Mouse (Mus musculus) limb, embryonic 13.5 days (tissue): ENCODE data around the gene Ttll7. TPM values are rescaled to one million over a fixed set of nuclear protein-coding genes. Genes with fewer than 3 reads are reported as not detected.
A peak's percentile ranks its signal among the peaks of the same experiment; 100 is the strongest.

ENCODE experiments used
- ATAC-seq: fragments of 200-750 bp; cut with Nextera tagmentation; 2 replicates; pipeline ENCODE4 v1.8.0; 2017; ENCODE audit warnings: low read depth, moderate number of reproducible peaks, moderate TSS enrichment; ENCODE audit not compliant: low FRiP score
- H3K27ac ChIP-seq: fragments of 300-500 bp; sonication (generic); 2 replicates; pipeline ENCODE4 v1.5.1; 2015; ENCODE audit warnings: inconsistent platforms, mild to moderate bottlenecking, moderate library complexity
- H3K27me3 ChIP-seq: fragments of 300-500 bp; sonication (generic); 2 replicates; pipeline ENCODE4 v1.6.1; 2015; ENCODE audit warnings: mild to moderate bottlenecking, inconsistent platforms
- H3K36me3 ChIP-seq: fragments of 300-500 bp; sonication (generic); 2 replicates; pipeline ENCODE4 v1.6.1; 2015; ENCODE audit warnings: inconsistent platforms, mild to moderate bottlenecking, moderate library complexity
- H3K4me1 ChIP-seq: fragments of 300-500 bp; sonication (generic); 2 replicates; pipeline ENCODE4 v1.6.1; 2015; ENCODE audit warnings: inconsistent platforms
- H3K4me2 ChIP-seq: fragments of 300-500 bp; sonication (generic); replicated peaks from 2 replicates; pipeline ENCODE4 v1.6.1; 2015; ENCODE audit warnings: inconsistent platforms, mild to moderate bottlenecking, moderate library complexity
- H3K4me3 ChIP-seq: fragments of 300-500 bp; sonication (generic); 2 replicates; pipeline ENCODE4 v1.5.1; 2015; ENCODE audit warnings: moderate library complexity, mild to moderate bottlenecking, inconsistent platforms
- H3K9ac ChIP-seq: fragments of 300-500 bp; sonication (generic); 2 replicates; pipeline ENCODE4 v1.6.1; 2015; ENCODE audit warnings: mild to moderate bottlenecking, inconsistent platforms
- H3K9me3 ChIP-seq: fragments of 300-500 bp; sonication (generic); 2 replicates; pipeline ENCODE4 v1.6.1; 2016; ENCODE audit warnings: inconsistent platforms
- WGBS: fragments of 180-500 bp; shearing (Covaris S2); methylation state at CpG from one replicate; pipeline ENCODE4 v1.1.7; 2015; 5-methylcytosine and 5-hydroxymethylcytosine counted together
- polyA plus RNA-seq: library from polyadenylated mRNA; unstranded; fragments of >200 nt; fragmentation: Nextera tagmentation; extraction: Ambion mirVana; gene quantifications from 2 replicates; pipeline ENCODE4 v1.2.1, GENCODE M21; 2015

Gene Ttll7
- polyA plus RNA-seq, 1 experiment from 2014 or later: 2.5 TPM

DNA sequence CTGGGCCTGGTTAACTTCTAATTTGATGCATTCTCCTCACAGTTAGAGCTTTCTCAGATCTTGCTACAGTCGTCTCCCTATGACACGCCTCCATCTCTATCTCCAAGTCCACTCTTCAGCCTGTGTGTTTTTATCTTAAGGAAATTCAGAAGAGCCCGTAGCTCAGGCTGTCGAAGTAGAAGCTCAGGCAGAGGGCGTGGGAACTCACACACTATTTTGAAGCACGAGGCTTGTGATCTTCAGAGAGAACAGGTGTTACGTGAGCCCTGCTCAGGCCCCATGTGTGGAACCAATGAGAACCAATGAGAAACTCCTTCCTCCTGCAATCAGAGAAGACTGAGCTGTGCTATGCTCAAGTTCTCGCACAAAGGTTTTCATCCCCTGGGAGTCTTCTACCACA lies 65.7 kb downstream of the Ttll7 start:
- no peak overlapping the region for H3K4me3 ChIP-seq
- no peak overlapping the region for H3K27ac ChIP-seq
- H3K4me2 ChIP-seq: no peak overlapping the region
- 53% methylated on average over 8 of the region's 8 CpGs for WGBS
- H3K27me3 ChIP-seq: peaks cover 9% of the 10 kb centered on the region; the same call in 1 of the 2 replicates
- no peak overlapping the region for H3K9ac ChIP-seq
- no peaks in the 10 kb centered on the region for H3K36me3 ChIP-seq
- H3K9me3 ChIP-seq: no peaks in the 10 kb centered on the region
- 0 out of 2 replicates have a peak, but pooled peaks have one; percentile 19 for ATAC-seq
- H3K4me1 ChIP-seq: peaks cover 7% of the 10 kb centered on the region; the same call in 1 of the 2 replicates

DNA sequence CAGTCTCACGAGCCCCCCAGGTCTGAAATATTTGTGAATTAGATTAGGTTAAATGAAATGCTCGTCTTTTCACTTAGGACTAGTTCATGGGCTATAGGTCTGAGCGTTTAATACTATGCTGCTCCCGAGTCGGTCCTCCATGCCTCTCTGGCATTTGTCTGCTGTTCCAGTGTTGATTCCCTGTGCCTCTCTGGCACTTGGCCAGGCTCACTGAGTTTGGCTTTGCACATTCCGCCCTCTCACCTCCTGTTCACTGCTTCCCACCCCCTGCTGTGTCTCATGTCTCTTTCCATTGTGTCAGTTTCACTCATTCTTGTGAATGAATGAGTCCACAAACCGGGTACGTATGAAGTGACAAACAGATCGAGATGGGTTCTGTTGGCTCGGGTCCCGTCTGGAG lies 66.2 kb downstream of the Ttll7 start:
- WGBS: 81% methylated on average over 11 of the region's 11 CpGs
- Histone ChIP-seq H3K4me3 (no peak overlapping the region), H3K9me3 (no peaks in the 10 kb centered on the region), H3K27me3 (peaks cover 9% of the 10 kb centered on the region; the same call in 1 of the 2 replicates), H3K27ac (no peak overlapping the region), H3K4me1 (peaks cover 7% of the 10 kb centered on the region; the same call in 1 of the 2 replicates), H3K36me3 (no peaks in the 10 kb centered on the region), H3K9ac (no peak overlapping the region), H3K4me2 (no peak overlapping the region)
- 0 out of 2 replicates have a peak, but pooled peaks have one; percentile 15 for ATAC-seq

DNA sequence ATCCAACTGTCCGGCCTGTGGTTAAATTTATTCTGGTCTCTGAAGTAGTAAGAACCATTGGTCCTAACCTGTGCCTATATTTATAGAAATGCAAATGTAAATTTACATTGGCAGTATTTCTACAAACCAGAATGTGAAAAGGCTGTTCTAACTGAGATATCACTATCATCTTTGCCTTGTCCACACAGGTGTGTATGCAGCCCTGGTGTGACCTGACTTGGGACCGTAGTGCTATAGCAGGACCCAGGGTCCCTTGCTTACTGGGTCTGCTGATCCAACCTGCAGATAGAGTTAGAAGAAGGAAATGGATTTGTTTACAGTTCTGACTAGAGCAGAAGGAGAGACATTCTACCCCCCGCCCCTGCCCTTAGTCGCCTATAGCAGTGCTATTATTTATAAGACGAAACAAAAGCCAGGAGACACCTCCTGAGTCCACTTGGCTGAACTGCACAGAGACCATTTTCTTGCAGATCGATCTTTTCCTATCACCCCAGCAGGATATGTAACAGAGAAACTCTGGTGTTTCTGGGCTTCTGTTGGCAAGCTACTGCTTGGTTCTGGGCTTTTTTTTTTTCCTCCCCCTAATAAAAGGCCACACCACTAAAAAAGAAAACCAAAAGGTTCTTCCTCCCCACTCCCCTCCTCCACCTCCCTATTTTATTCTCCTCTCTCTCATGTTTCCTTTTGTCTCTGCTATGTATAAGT lies 75.3 kb downstream of the Ttll7 start:
- 89% methylated on average over 6 of the region's 6 CpGs for WGBS
- no peaks in the 10 kb centered on the region; the same call in 1 of the 2 replicates for H3K36me3 ChIP-seq
- H3K4me3 ChIP-seq: no peak overlapping the region

DNA sequence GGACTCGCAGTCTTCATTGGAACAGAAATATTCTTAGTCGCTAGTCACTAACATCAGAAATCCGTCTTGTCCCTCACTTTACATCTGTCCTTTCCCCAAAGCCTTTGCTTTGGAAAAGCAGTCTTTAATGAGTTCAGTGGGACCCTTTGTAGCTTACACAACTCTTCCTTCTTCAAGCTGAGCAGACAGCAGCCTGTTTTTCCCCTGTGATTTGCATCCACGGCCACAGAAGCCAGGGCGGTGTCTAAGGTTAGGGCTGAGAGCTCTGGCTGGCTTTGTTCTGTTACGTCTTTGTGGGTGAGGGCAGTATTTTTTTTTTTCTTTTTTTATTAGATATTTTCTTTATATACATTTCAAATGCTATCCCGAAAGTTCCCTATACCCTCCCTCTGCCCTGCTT lies 76.0 kb downstream of the Ttll7 start:
- Histone ChIP-seq H3K9ac (no peak overlapping the region), H3K4me1 (no peaks in the 10 kb centered on the region), H3K9me3 (no peaks in the 10 kb centered on the region), H3K27me3 (no peaks in the 10 kb centered on the region), H3K4me2 (no peak overlapping the region), H3K36me3 (no peaks in the 10 kb centered on the region; the same call in 1 of the 2 replicates), H3K4me3 (no peak overlapping the region), H3K27ac (no peak overlapping the region)
- no peak for ATAC-seq
- 87% methylated on average over 7 of the region's 7 CpGs for WGBS

More for the DNA sequence above, 75.3 kb downstream of the Ttll7 start:
- ATAC-seq: no peak
- Histone ChIP-seq H3K9me3 (no peaks in the 10 kb centered on the region), H3K9ac (no peak overlapping the region), H3K4me1 (no peaks in the 10 kb centered on the region), H3K27ac (no peak overlapping the region), H3K27me3 (no peaks in the 10 kb centered on the region), H3K4me2 (no peak overlapping the region)

DNA sequence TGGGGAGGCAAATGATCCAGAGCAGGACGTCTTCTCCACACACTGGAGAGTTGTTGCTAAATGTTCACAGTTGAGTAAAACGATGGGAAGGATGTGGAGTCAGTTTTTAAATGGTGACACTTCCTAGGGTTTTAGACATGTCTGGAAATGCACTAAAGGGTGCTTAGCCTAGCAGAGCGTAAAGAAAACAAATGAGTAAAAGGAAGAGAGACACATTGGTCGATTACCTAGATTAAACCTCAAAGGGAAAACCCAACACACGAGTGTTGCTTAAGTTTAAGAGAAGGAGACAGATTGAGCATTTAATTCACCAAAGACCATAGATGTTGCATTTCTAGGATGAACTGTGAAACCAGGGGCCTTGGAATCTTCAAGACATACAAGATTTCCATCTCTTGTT lies 76.8 kb downstream of the Ttll7 start:
- 84% methylated on average over 5 of the region's 5 CpGs for WGBS
- ATAC-seq: no peak
- Histone ChIP-seq H3K4me1 (no peaks in the 10 kb centered on the region), H3K4me3 (no peak overlapping the region), H3K4me2 (no peak overlapping the region), H3K9me3 (no peaks in the 10 kb centered on the region), H3K27me3 (no peaks in the 10 kb centered on the region), H3K36me3 (no peaks in the 10 kb centered on the region; the same call in 1 of the 2 replicates), H3K9ac (no peak overlapping the region), H3K27ac (no peak overlapping the region)

DNA sequence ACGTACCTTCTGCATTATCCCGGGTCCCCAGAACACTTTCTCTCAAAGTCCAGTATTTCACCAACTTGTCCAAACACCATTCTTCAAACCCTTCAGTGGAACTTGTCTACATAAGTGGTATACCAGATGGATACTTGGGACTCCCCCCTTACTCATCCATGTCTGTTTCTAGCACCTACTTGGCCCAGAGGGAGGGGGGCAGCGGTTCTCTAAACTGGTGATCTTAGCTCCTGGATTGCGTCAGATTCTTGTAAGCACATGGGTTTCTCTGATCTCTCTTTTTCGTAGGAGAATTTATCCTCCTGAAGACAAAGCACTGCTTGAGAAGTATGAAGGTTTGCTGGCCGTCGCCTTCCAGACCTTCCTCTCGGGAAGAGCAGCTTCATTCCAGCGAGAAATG lies 79.0 kb downstream of the Ttll7 start:
- H3K4me1 ChIP-seq: no peaks in the 10 kb centered on the region
- no peak overlapping the region for H3K27ac ChIP-seq
- WGBS: 91% methylated on average over 9 of the region's 9 CpGs
- H3K9me3 ChIP-seq: 0 out of 2 replicates have a peak, but pooled peaks cover 4% of the 10 kb centered on the region
- H3K36me3 ChIP-seq: peaks cover 5% of the 10 kb centered on the region
- no peak overlapping the region for H3K9ac ChIP-seq
- no peak overlapping the region for H3K4me3 ChIP-seq
- no peak for ATAC-seq
- no peaks in the 10 kb centered on the region for H3K27me3 ChIP-seq
- no peak overlapping the region for H3K4me2 ChIP-seq

DNA sequence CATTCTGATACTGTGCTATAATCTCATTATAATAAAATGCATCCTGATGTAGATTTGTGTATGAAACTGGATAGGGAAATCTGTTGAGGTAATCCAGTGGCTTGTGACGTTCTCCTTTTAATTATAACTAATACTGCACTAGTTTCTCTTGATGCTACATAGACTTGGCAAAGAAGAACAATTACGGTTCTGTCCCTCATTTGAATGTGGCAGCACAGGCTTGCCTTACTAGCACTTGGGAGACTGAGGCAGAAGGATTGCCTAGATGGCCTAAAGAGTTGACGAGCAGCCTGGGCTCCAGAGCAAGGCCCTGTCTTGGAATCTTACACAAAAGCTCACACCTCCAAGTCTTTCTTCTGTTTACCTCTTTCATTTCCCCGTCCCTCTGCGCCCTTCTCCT lies 80.3 kb downstream of the Ttll7 start:
- Histone ChIP-seq H3K27ac (no peak overlapping the region), H3K36me3 (peaks cover 5% of the 10 kb centered on the region), H3K4me1 (no peaks in the 10 kb centered on the region), H3K9ac (no peak overlapping the region), H3K4me3 (no peak overlapping the region), H3K9me3 (0 out of 2 replicates have a peak, but pooled peaks cover 4% of the 10 kb centered on the region), H3K27me3 (no peaks in the 10 kb centered on the region), H3K4me2 (no peak overlapping the region)
- WGBS: 82% methylated on average over 5 of the region's 5 CpGs
- ATAC-seq: no peak

DNA sequence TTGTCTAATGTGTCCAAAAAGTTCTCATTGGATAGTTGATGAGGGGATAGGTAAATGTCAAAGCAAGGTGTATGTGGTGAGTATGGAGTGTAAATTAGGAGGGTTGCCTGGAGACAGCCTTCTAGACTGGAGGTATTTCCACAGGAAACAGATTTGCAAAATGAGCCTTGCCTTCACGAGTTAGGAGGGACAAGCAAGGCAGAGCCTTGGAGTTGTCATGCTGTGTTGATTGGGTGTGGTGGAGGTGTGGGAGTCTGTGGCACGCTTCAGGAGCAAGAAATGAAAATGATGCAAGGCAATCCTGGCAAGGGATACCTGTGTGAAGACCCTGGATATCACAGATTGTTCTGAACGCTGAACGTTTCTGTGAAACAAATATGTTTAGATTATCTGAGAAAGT lies 84.7 kb downstream of the Ttll7 start:
- H3K4me1 ChIP-seq: 0 out of 2 replicates have a peak, but pooled peaks cover 4% of the 10 kb centered on the region
- H3K9ac ChIP-seq: no peak overlapping the region
- H3K4me2 ChIP-seq: no peak overlapping the region
- H3K27me3 ChIP-seq: no peaks in the 10 kb centered on the region
- WGBS: 76% methylated on average over 4 of the region's 4 CpGs
- H3K4me3 ChIP-seq: no peak overlapping the region
- 0 out of 2 replicates have a peak, but pooled peaks cover 4% of the 10 kb centered on the region for H3K9me3 ChIP-seq
- H3K27ac ChIP-seq: no peak overlapping the region
- ATAC-seq: no peak
- peaks cover 5% of the 10 kb centered on the region for H3K36me3 ChIP-seq

DNA sequence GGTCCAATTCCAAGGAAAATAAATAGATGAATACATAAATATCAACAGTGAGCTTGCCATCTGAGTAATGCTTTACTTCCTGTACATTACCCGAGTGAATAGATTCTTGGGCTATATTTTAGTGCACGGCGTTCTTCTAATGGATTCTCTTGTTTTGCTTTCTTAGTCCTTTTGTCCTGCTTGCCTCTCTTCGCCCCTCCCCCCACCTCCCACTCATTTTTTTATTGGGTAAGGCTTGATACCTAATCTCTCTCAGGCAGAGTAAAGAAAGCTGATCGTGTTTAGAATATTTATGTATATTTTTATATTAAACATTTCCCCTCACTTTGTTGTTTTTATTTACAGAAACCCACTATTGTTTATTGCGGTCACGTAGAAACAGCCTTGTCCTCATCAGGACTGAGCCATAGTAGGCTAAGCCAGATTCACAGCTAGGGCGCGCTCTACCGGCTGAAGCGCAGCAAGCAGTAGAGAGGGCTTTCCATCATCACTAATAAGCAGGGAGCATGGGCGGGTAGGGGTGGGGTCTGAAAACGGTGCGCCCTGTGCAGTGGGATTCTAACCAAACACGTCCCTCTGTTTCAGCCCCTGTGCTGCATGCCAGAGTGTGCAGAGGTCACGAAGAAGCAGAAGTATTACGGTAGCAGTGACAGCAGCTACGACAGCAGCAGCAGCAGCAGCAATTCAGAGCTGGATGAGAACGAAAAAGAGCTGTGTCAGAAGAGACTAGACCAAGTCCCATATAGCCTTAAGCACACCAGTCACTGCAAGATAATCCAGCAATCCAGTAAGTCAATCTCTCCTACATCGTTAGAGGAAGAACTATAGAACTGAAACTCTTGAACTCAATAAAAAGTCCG lies 87.5 kb downstream of the Ttll7 start:
- peak; percentile 67; the same call in 1 of the 2 replicates for ATAC-seq
- Histone ChIP-seq H3K36me3 (peaks cover 5% of the 10 kb centered on the region), H3K27ac (no peak overlapping the region), H3K27me3 (no peaks in the 10 kb centered on the region), H3K4me1 (0 out of 2 replicates have a peak, but pooled peaks cover 4% of the 10 kb centered on the region), H3K4me3 (no peak overlapping the region), H3K9me3 (0 out of 2 replicates have a peak, but pooled peaks cover 4% of the 10 kb centered on the region), H3K4me2 (peak overlapping the region; percentile 46), H3K9ac (no peak overlapping the region)
- 30% methylated on average over 21 of the region's 21 CpGs for WGBS

DNA sequence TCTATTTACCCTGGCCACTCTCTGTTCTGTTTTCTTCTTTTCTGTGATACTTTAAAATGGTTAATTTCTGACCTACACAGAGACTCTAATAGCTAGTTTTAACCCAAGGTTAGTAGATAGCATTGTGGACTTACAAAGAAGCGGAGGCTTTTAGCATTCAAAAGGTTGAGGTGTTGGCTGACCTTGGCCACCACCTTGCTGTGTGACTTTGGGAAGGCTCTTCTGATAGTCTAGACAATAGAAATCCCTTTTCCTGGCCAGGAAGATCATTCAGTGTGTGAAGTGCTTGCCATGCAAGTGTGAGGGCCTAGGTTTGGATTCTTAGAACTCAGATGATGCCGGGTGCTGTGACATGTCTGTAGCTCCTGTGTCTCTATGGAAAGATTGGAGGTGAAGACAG lies 90.9 kb downstream of the Ttll7 start:
- Histone ChIP-seq H3K9ac (no peak overlapping the region), H3K4me1 (0 out of 2 replicates have a peak, but pooled peaks cover 4% of the 10 kb centered on the region), H3K4me3 (no peak overlapping the region), H3K9me3 (no peaks in the 10 kb centered on the region), H3K36me3 (no peaks in the 10 kb centered on the region), H3K4me2 (no peak overlapping the region), H3K27ac (no peak overlapping the region), H3K27me3 (no peaks in the 10 kb centered on the region)
- ATAC-seq: no peak
- 97% methylated on average over 2 of the region's 2 CpGs for WGBS

DNA sequence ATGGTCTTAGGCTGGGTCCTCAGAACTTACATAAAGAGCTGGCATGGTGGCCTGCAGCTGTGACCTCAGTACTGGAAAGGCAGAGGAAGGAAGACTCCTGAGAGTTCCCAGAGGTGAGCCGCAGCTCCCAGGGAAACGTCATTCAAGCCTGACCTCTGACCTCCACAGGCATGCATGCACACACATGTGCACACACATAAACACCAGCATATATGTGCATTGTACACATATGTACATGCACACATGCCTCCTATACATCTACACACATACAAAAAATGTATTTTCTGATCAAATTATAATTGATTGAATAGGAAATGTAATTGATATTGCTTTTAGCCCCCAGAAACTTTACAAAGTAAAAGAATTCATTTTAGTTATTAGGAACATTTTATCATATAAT lies 93.2 kb downstream of the Ttll7 start:
- H3K9me3 ChIP-seq: no peaks in the 10 kb centered on the region
- H3K36me3 ChIP-seq: no peaks in the 10 kb centered on the region
- H3K27ac ChIP-seq: no peak overlapping the region
- no peak for ATAC-seq
- no peaks in the 10 kb centered on the region for H3K27me3 ChIP-seq
- no peaks in the 10 kb centered on the region for H3K4me1 ChIP-seq
- H3K4me3 ChIP-seq: no peak overlapping the region
- H3K9ac ChIP-seq: no peak overlapping the region
- WGBS: 40% methylated on average over 2 of the region's 2 CpGs
- no peak overlapping the region for H3K4me2 ChIP-seq

DNA sequence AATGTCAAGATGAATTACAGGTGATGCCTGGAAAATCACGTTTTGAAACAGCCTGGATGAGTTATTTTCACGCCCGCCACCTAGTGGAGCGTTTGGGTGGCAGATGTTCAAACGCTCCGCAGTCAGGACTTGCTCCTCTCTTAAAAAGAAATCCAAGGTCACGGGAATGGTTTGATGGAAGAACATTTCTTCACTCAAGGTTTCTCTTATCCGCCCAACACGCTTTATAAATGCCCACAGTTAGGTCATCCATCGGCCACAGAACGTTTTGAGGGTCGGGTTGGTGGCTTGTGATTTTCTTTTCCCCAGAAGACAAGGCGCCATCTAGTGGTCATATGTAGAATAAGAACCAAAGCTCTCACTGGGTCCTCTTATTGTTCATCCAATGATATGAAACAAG lies 93.7 kb downstream of the Ttll7 start:
- Histone ChIP-seq H3K9ac (peak overlapping the region; percentile 36; the same call in 1 of the 2 replicates), H3K27ac (no peak overlapping the region), H3K4me1 (no peaks in the 10 kb centered on the region), H3K9me3 (no peaks in the 10 kb centered on the region), H3K4me3 (peak overlapping the region; percentile 46), H3K27me3 (no peaks in the 10 kb centered on the region), H3K36me3 (no peaks in the 10 kb centered on the region), H3K4me2 (peak overlapping the region; percentile 65)
- peak; percentile 54 for ATAC-seq
- 1% methylated on average over 13 of the region's 13 CpGs for WGBS
